Mouse (Mus musculus) heart, embryonic 11.5 days (tissue): Measurements from ENCODE around the gene Mical2. TPM values are rescaled to one million over a fixed set of nuclear protein-coding genes. Genes with fewer than 3 reads are reported as not detected.

Experiments used
- ATAC-seq: fragments of 200-750 bp; cut with Nextera tagmentation; replicated peaks from 2 replicates; pipeline ENCODE4 v1.8.0; 2017; ENCODE audit warnings: moderate library complexity; ENCODE audit not compliant: insufficient number of reproducible peaks, low FRiP score, low TSS enrichment
- H3K27ac ChIP-seq: fragments of 300-500 bp; sonication (generic); 2 replicates; pipeline ENCODE4 v1.5.1; 2014; ENCODE audit warnings: mild to moderate bottlenecking, low read depth, low read length
- H3K27me3 ChIP-seq: fragments of 300-500 bp; sonication (generic); 2 replicates; pipeline ENCODE4 v1.6.1; 2014; ENCODE audit warnings: mild to moderate bottlenecking, low read length, mixed read lengths; ENCODE audit not compliant: control insufficient read depth, insufficient read depth
- H3K36me3 ChIP-seq: fragments of 300-500 bp; sonication (generic); 2 replicates; pipeline ENCODE4 v1.6.1; 2014; ENCODE audit warnings: mild to moderate bottlenecking, low read length, moderate library complexity, mixed read lengths; ENCODE audit not compliant: control insufficient read depth, insufficient read depth
- H3K4me1 ChIP-seq: fragments of 300-500 bp; sonication (generic); 2 replicates; pipeline ENCODE4 v1.6.1; 2014; ENCODE audit warnings: low read length; ENCODE audit not compliant: control insufficient read depth, insufficient read depth
- H3K4me2 ChIP-seq: fragments of 300-500 bp; sonication (generic); 2 replicates; pipeline ENCODE4 v1.6.1; 2014; ENCODE audit warnings: mild to moderate bottlenecking, moderate library complexity
- H3K4me3 ChIP-seq: fragments of 300-500 bp; sonication (generic); 2 replicates; pipeline ENCODE4 v1.5.1; 2014; ENCODE audit warnings: low read depth, low read length
- H3K9ac ChIP-seq: fragments of 300-500 bp; sonication (generic); 2 replicates; pipeline ENCODE4 v1.6.1; 2014; ENCODE audit warnings: mild to moderate bottlenecking, low read depth, low read length, moderate library complexity
- H3K9me3 ChIP-seq: fragments of 300-500 bp; sonication (generic); replicated peaks from 2 replicates; pipeline ENCODE4 v1.6.1; 2016; ENCODE audit warnings: low read length; ENCODE audit not compliant: control insufficient read depth
- WGBS: fragments of 180-500 bp; shearing (Covaris S2); extraction: QIAGEN DNeasy Blood & Tissue Kit; methylation state at CpG from one replicate; pipeline ENCODE4 v1.1.7; 2014; ENCODE audit not compliant: insufficient replicate concordance; 5-methylcytosine and 5-hydroxymethylcytosine counted together
- polyA plus RNA-seq: library from polyadenylated mRNA; unstranded; fragments of >200 nt; fragmentation: Nextera tagmentation; extraction: Ambion mirVana; gene quantifications from 2 replicates; pipeline ENCODE4 v1.2.1, GENCODE M21; 2014

The Mical2 gene
- polyA plus RNA-seq, 1 experiment from 2014 or later: 117 TPM

- ATAC-seq: no peak
- no peak overlapping the region for H3K4me2 ChIP-seq
- H3K4me3 ChIP-seq: no peak overlapping the region
- no peak overlapping the region for H3K9ac ChIP-seq
- no peaks in the 10 kb centered on the region for H3K9me3 ChIP-seq
- H3K36me3 ChIP-seq: no peaks in the 10 kb centered on the region
- H3K27ac ChIP-seq: peak overlapping the region; percentile 7; the same call in 1 of the 2 replicates
- WGBS: 40% methylated on average over 6 of the region's 6 CpGs
- H3K4me1 ChIP-seq: peaks cover 19% of the 10 kb centered on the region; the same call in 1 of the 2 replicates
- no peaks in the 10 kb centered on the region for H3K27me3 ChIP-seq
Observed at GRCm38 (mm10) chr7:112390937-112391605, 165.4 kb downstream of the Mical2 start.

GRCm38 (mm10) chr7:112397786-112398185 lies 172.1 kb downstream of the Mical2 start:
- Histone ChIP-seq H3K36me3 (no peaks in the 10 kb centered on the region), H3K27ac (no peak overlapping the region), H3K27me3 (no peaks in the 10 kb centered on the region), H3K4me3 (no peak overlapping the region), H3K9ac (no peak overlapping the region), H3K9me3 (no peaks in the 10 kb centered on the region), H3K4me2 (no peak overlapping the region), H3K4me1 (no peaks in the 10 kb centered on the region)
- WGBS: 78% methylated on average over 3 of the region's 3 CpGs
- no peak for ATAC-seq

DNA sequence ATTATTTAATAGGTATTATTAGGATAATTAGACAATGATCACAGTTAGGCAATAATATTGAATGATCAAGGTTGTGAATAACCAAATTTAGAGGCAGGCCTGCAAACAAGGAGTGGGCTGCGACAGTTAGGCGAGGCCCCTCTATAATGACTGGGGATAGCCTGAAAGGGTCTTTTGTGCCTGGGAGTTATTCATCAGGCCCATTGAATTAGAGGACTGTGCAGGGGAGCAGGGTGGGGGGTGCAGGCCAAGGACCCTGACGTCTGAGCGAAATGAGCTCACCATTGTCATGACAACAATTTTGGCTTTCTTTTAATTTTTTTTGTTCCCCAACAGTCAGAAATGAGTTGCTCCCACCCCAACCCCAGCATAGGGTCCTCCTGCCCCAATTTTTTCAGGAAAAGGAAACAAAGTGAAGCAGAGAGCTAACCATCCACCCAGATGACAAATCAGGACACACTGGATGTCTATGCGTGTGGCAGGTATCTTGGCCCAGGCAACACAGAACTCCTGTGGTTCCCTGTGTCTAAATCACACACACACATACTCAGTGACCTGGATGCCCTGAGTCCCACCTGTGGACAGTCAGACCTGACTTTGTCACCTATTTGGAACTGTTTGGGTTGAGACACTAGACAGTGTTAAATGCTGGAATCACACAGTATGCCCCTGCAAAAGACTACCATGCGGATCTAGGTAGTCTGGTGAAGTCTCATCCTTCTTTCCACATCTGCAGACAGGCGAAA lies 173.9 kb downstream of the Mical2 start:
- Histone ChIP-seq H3K27ac (no peak overlapping the region), H3K4me3 (no peak overlapping the region), H3K36me3 (no peaks in the 10 kb centered on the region), H3K4me2 (no peak overlapping the region), H3K4me1 (no peaks in the 10 kb centered on the region), H3K9me3 (no peaks in the 10 kb centered on the region), H3K27me3 (no peaks in the 10 kb centered on the region), H3K9ac (no peak overlapping the region)
- ATAC-seq: no peak
- 79% methylated on average over 7 of the region's 7 CpGs for WGBS

DNA sequence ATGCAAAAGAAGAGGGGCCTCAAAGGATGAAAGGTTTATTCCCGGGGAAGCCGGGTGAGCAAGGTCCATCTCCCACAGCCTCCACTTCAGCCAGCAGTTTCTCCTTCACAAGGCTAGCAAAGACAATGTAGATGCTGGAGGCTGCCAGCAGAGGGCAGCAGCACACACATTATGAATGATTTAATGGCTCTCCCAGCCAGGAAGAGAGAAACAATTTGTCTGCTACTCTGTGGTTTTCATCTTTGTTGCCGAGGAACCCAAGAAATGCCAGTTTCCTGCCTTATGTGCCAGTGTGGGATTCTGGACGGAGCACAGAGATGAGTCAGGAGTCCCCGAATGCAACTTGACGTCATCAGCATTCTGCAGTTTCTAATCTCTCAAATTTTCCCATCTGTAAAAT lies 174.5 kb downstream of the Mical2 start:
- H3K4me3 ChIP-seq: no peak overlapping the region
- no peak overlapping the region for H3K4me2 ChIP-seq
- no peaks in the 10 kb centered on the region for H3K9me3 ChIP-seq
- H3K36me3 ChIP-seq: no peaks in the 10 kb centered on the region
- H3K27me3 ChIP-seq: no peaks in the 10 kb centered on the region
- no peak for ATAC-seq
- no peak overlapping the region for H3K27ac ChIP-seq
- H3K4me1 ChIP-seq: 0 out of 2 replicates have a peak, but pooled peaks cover 3% of the 10 kb centered on the region
- WGBS: 47% methylated on average over 6 of the region's 6 CpGs
- H3K9ac ChIP-seq: no peak overlapping the region

DNA sequence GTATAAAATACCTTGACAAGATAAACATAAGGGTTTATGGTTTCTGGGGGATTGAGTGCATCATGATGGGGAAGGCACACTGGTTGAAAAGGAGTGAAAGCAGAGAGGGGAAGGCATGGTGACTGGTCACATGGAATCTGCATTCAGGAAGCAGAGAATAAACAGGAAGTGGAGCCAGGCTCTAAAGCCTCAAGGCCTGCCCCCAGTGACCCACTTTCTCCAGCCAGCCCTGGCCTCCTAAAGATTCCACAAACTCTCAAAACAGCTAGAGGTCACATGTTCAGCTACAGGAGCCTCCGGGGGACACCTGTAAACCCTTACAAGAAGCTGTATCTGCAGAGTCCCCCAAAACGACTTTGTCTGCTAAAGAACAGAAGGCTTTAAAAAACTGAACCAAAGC lies 179.4 kb downstream of the Mical2 start:
- H3K27me3 ChIP-seq: no peaks in the 10 kb centered on the region
- H3K4me2 ChIP-seq: no peak overlapping the region
- no peaks in the 10 kb centered on the region for H3K36me3 ChIP-seq
- 59% methylated on average over 2 of the region's 2 CpGs for WGBS
- peaks cover 18% of the 10 kb centered on the region for H3K4me1 ChIP-seq
- ATAC-seq: no peak
- no peak overlapping the region for H3K9ac ChIP-seq
- H3K9me3 ChIP-seq: no peaks in the 10 kb centered on the region
- H3K4me3 ChIP-seq: no peak overlapping the region
- no peak overlapping the region for H3K27ac ChIP-seq

- ATAC-seq: no peak
- Histone ChIP-seq H3K4me1 (peaks cover 18% of the 10 kb centered on the region), H3K4me3 (no peak overlapping the region), H3K9ac (no peak overlapping the region), H3K9me3 (no peaks in the 10 kb centered on the region), H3K27ac (no peak overlapping the region), H3K4me2 (no peak overlapping the region), H3K36me3 (no peaks in the 10 kb centered on the region), H3K27me3 (no peaks in the 10 kb centered on the region)
- 68% methylated on average over 8 of the region's 8 CpGs for WGBS
Observed at GRCm38 (mm10) chr7:112405578-112405977, 179.9 kb downstream of the Mical2 start.

GRCm38 (mm10) chr7:112407597-112407996 lies 181.9 kb downstream of the Mical2 start:
- no peaks in the 10 kb centered on the region for H3K27me3 ChIP-seq
- H3K4me3 ChIP-seq: no peak overlapping the region
- no peaks in the 10 kb centered on the region for H3K9me3 ChIP-seq
- 0 out of 2 replicates have a peak overlapping the region, but pooled peaks have one; percentile 37 for H3K27ac ChIP-seq
- ATAC-seq: no peak
- peaks cover 18% of the 10 kb centered on the region for H3K4me1 ChIP-seq
- no peaks in the 10 kb centered on the region for H3K36me3 ChIP-seq
- 37% methylated on average over 7 of the region's 7 CpGs for WGBS
- no peak overlapping the region for H3K9ac ChIP-seq
- peak overlapping the region; percentile 9; the same call in 1 of the 2 replicates for H3K4me2 ChIP-seq

- no peaks in the 10 kb centered on the region for H3K9me3 ChIP-seq
- no peak overlapping the region for H3K27ac ChIP-seq
- H3K4me3 ChIP-seq: no peak overlapping the region
- H3K4me1 ChIP-seq: peaks cover 17% of the 10 kb centered on the region
- no peak overlapping the region for H3K9ac ChIP-seq
- no peak for ATAC-seq
- 77% methylated on average over 3 of the region's 3 CpGs for whole genome bisulfite sequencing
- no peak overlapping the region for H3K4me2 ChIP-seq
- H3K27me3 ChIP-seq: no peaks in the 10 kb centered on the region
- H3K36me3 ChIP-seq: no peaks in the 10 kb centered on the region
Observed at GRCm38 (mm10) chr7:112409991-112410390, 184.3 kb downstream of the Mical2 start.
